Mouse (Mus musculus) forebrain, embryonic 13.5 days (tissue): ENCODE measurements at regions not wholly inside any gene's neighbourhood (a gene's known extent, or its start where the extent isn't known, plus 50 kb on each side); places are given as distances from the start of the nearest gene placed in this dataset.

Source experiments
- ATAC-seq: fragments of 200-750 bp; cut with Nextera tagmentation; 2 replicates; pipeline ENCODE4 v1.8.0; 2017
- H3K27ac ChIP-seq: fragments of 300-500 bp; sonication (generic); 2 replicates; pipeline ENCODE4 v1.5.1; 2015; ENCODE audit warnings: inconsistent platforms, mild to moderate bottlenecking, moderate library complexity
- H3K27me3 ChIP-seq: fragments of 300-500 bp; sonication (generic); 2 replicates; pipeline ENCODE4 v1.6.1; 2015; ENCODE audit warnings: mild to moderate bottlenecking, inconsistent platforms
- H3K36me3 ChIP-seq: fragments of 300-500 bp; sonication (generic); 2 replicates; pipeline ENCODE4 v1.6.1; 2015; ENCODE audit warnings: mild to moderate bottlenecking, inconsistent platforms; ENCODE audit not compliant: poor library complexity, severe bottlenecking
- H3K4me1 ChIP-seq: fragments of 300-500 bp; sonication (generic); 2 replicates; pipeline ENCODE4 v1.6.1; 2015; ENCODE audit warnings: inconsistent platforms
- H3K4me2 ChIP-seq: fragments of 300-500 bp; sonication (generic); 2 replicates; pipeline ENCODE4 v1.6.1; 2015; ENCODE audit warnings: inconsistent platforms, mild to moderate bottlenecking, moderate library complexity
- H3K4me3 ChIP-seq: fragments of 300-500 bp; sonication (generic); 2 replicates; pipeline ENCODE4 v1.5.1; 2015; ENCODE audit warnings: mild to moderate bottlenecking, inconsistent platforms
- H3K9ac ChIP-seq: fragments of 300-500 bp; sonication (generic); 2 replicates; pipeline ENCODE4 v1.6.1; 2015; ENCODE audit warnings: mild to moderate bottlenecking, inconsistent platforms
- H3K9me3 ChIP-seq: fragments of 300-500 bp; sonication (generic); replicated peaks from 2 replicates; pipeline ENCODE4 v1.6.1; 2016; ENCODE audit warnings: inconsistent platforms
- WGBS: fragments of 180-500 bp; shearing (Covaris S2); methylation state at CpG from one replicate; pipeline ENCODE4 v1.1.7; 2015; 5-methylcytosine and 5-hydroxymethylcytosine counted together

DNA sequence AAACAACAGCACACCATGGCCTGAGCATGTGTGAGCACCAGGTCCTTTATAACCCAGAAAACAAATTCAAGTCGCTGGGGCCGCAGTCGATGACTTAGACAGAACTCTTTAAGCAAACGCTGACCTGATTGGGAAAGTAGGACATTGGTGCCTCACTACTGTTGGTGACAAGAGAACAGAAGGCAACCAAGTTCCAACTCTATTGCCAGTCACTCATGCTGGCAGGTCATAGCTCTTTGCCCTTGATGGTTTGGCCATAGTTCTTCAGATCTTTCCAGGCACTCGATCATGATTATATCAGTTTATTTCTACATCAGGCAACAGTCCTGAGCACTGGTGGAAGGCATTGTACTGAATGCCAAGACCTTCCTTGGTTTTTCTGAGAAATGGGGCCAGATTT lies 94.7 kb downstream of the Ehf start:
- Histone ChIP-seq H3K4me1 (no peaks in the 10 kb centered on the region), H3K4me2 (no peak overlapping the region), H3K4me3 (no peak overlapping the region), H3K9me3 (no peaks in the 10 kb centered on the region), H3K9ac (no peak overlapping the region), H3K27ac (no peak overlapping the region), H3K36me3 (no peaks in the 10 kb centered on the region), H3K27me3 (no peaks in the 10 kb centered on the region)
- ATAC-seq: no peak
- WGBS: 95% methylated on average over 5 of the region's 5 CpGs

DNA sequence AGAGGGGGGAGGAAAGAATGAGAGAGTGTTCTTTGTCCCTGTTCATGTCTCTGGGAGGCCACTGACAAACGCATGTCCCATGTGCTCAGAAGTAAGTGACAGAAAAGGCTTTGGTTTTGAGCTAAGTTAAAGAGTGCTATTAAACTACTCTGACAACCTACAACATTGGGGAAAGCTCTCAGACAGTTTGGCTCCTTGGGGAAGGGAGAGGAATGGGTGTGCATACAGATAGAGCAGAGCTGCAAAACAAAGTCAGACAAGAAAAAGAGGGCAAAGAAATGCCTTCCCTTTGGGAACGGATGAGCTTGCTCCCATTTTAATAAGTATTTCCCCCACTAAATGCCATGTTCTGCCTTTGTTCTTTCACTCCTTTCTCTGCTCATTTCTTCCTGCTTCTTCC lies 94.0 kb downstream of the Ehf start:
- H3K27ac ChIP-seq: no peak overlapping the region
- no peak overlapping the region for H3K4me2 ChIP-seq
- no peaks in the 10 kb centered on the region for H3K9me3 ChIP-seq
- 56% methylated on average over 2 of the region's 2 CpGs for WGBS
- H3K4me1 ChIP-seq: no peaks in the 10 kb centered on the region
- H3K9ac ChIP-seq: no peak overlapping the region
- no peak overlapping the region for H3K4me3 ChIP-seq
- no peak for ATAC-seq
- no peaks in the 10 kb centered on the region for H3K36me3 ChIP-seq
- no peaks in the 10 kb centered on the region for H3K27me3 ChIP-seq

GRCm38 (mm10) chr2:103209512-103209981 lies 93.5 kb downstream of the Ehf start:
- no peaks in the 10 kb centered on the region for H3K27me3 ChIP-seq
- H3K36me3 ChIP-seq: no peaks in the 10 kb centered on the region
- H3K4me1 ChIP-seq: no peaks in the 10 kb centered on the region
- H3K4me2 ChIP-seq: no peak overlapping the region
- H3K9ac ChIP-seq: no peak overlapping the region
- no peak overlapping the region for H3K27ac ChIP-seq
- no peak for ATAC-seq
- WGBS: 79% methylated on average over 6 of the region's 6 CpGs
- H3K4me3 ChIP-seq: no peak overlapping the region
- H3K9me3 ChIP-seq: no peaks in the 10 kb centered on the region

DNA sequence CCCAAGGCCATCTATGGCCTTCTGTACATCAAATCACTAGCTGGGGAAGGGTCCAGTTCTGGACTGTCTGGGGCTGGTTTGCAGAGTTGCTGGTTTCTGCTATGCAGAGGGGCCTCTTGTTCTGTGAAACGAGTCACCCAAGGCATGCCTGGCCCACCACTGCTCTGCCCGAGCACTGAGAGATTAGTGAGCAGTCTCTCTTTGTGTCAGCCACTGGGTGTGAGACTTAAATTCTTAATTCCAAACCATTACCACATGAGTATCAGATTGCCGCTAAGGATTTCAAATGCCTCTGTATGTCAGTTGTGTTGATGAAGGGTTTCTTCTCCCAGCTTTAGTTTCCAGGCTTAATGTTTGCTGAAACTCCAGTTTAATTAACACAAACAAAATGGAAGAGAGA lies 91.9 kb downstream of the Ehf start:
- Histone ChIP-seq H3K9ac (no peak overlapping the region), H3K27me3 (no peaks in the 10 kb centered on the region)
- WGBS: 25% methylated on average over 3 of the region's 3 CpGs

More for the DNA sequence above, 91.9 kb downstream of the Ehf start:
- Histone ChIP-seq H3K4me1 (no peaks in the 10 kb centered on the region), H3K36me3 (no peaks in the 10 kb centered on the region), H3K27ac (no peak overlapping the region), H3K4me3 (no peak overlapping the region), H3K4me2 (no peak overlapping the region), H3K9me3 (no peaks in the 10 kb centered on the region)
- ATAC-seq: no peak
